Mouse (Mus musculus) frontal cortex, postnatal 10 days (tissue): ENCODE measurements around the gene Gm4312.
"Not testable (repeated sequence)": the region's sequence is repeated elsewhere in the genome, so short reads cannot be mapped to it uniquely, and the experiment has no call there.

Experiments
- DNase-seq, 2 experiments: peaks; one replicate each; pipeline ENCODE4 v3.0.0; 2022; ENCODE audit warnings: low spot score in 2 of 2, mixed read lengths in 1 of 2

Gene Gm4312

DNA sequence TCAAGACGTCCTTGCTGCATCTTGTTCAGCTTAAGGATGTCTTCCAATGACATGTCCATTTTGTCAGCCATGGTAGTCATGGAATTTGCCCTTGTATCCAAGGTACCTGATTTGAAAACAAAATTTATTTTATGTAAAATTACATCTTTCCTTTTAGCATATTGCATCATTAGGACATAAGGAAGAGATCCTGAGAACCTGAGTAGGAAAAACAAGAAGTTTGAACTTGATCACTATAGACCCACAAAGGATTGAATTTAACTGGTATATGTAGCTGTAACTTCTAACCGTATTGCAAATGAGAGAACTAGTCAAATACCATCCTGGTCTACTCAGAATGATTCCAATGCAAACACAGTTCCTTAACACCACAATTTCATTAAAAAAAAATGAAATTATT, at the start of gene Gm4312:
Gene Gm4312 (minus strand): TSS at position 101 of the 400 bp plus-strand sequence.
- not testable (repeated sequence) for DNase-seq

DNA sequence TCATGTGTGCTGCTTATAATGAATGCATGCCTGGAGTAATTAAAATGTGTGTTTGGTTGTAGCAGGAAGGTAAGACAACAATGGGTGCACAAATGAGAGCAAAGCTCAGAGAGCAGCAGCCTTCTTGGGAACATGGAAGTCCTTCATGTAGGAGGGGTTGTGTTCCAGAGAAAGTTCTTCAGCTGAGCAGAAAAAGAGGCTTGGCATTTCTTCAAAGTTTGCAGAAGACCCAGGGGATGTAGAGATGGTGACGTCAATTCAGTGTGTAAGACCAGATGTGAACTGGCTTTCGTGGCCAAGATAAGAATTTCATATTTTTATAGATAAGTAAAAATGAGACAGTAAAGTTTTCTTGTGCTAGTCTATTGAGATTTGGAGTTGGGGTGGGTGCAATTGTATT, 45.2 kb upstream of the Gm4312 start:
- DNase-seq = no peak

DNA sequence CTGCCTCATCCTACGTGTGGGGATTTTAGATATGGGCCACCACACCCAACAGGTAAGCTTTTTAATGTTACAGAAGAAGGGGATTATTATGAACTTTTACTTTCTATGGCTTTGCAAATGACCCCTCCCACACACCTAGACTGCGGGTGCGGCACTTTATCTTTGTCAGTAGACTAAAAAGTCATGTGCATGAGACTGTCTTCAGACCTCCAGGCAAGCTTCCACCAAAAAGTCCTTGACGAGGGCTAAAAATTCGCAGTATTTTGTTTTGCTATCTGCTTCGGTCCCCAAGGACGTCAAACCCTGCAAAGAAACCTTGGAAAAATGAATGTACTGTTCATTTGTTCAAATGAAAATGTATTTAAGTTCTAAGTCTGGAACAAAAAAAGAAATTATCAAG, 33.2 kb upstream of the Gm4312 start:
- no peak for DNase-seq

DNA sequence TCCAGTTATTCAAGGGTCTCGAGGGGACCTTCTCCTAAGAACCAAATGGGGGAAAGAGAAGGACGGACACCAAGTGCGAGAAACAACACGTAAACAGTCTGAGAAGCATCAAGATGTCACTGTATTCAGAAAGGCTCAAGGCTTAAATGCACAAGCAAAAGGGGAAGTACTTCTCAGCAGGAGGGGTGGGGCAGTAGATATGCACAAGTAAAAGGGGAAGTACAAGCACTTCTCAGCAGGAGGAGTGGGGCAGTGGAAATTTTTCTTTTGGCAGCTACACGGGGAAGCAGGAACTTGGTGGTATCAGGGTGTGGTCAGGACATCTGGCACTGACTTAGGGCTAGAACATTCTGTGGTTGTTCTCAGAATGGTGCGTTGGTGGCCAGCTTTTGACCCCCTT, 19.9 kb upstream of the Gm4312 start:
- DNase-seq = not testable (repeated sequence)

DNA sequence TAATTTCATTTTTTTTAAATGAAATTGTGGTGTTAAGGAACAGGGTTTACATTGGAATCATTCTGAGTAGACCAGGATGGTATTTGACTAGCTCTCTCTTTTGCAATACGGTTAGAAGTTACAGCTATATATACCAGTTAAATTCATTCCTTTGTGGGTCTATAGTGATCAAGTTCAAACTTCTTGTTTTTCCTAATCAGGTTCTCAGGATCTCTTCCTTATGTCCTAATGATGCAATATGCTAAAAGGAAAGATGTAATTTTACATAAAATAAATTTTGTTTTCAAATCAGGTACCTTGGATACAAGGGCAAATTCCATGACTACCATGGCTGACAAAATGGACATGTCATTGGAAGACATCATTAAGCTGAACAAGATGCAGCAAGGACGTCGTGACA, 21.3 kb downstream of the Gm4312 start, which contains the start of gene Gm4307:
Gene Gm4307 (plus strand): TSS at position 301 of the 400 bp plus-strand sequence.
- not testable (repeated sequence) for DNase-seq

DNA sequence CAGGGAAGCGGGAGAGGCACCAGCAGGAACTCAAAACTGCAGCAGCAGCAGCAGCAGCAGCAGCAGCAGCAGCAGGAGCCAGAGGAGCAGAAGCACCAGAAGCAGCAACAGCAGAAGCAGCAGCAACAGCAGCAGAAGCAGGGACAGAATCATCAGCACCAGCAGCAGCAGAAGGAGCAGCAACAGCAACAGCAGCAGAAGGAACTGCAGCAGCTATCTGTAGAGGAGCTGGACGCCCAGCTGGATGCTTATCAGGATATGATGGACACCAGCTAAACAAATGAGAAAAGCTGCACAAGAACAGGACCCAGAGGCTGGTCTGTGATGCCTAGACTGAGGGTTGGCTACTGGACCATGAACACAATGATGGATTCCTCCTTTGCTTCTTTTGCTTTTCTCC, 25.5 kb downstream of the Gm4312 start:
- DNase-seq = peak in 1 of 2 experiments; percentile 8

DNA sequence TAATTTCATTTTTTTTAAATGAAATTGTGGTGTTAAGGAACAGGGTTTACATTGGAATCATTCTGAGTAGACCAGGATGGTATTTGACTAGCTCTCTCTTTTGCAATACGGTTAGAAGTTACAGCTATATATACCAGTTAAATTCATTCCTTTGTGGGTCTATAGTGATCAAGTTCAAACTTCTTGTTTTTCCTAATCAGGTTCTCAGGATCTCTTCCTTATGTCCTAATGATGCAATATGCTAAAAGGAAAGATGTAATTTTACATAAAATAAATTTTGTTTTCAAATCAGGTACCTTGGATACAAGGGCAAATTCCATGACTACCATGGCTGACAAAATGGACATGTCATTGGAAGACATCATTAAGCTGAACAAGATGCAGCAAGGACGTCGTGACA, 31.6 kb downstream of the Gm4312 start, which contains the start of gene Gm4305:
Gene Gm4305 (plus strand): TSS at position 301 of the 400 bp plus-strand sequence.
- DNase-seq = not testable (repeated sequence)

DNA sequence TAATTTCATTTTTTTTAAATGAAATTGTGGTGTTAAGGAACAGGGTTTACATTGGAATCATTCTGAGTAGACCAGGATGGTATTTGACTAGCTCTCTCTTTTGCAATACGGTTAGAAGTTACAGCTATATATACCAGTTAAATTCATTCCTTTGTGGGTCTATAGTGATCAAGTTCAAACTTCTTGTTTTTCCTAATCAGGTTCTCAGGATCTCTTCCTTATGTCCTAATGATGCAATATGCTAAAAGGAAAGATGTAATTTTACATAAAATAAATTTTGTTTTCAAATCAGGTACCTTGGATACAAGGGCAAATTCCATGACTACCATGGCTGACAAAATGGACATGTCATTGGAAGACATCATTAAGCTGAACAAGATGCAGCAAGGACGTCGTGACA, 36.7 kb downstream of the Gm4312 start, which contains the start of gene Gm4303:
Gene Gm4303 (plus strand): TSS at position 301 of the 400 bp plus-strand sequence.
- not testable (repeated sequence) for DNase-seq

DNA sequence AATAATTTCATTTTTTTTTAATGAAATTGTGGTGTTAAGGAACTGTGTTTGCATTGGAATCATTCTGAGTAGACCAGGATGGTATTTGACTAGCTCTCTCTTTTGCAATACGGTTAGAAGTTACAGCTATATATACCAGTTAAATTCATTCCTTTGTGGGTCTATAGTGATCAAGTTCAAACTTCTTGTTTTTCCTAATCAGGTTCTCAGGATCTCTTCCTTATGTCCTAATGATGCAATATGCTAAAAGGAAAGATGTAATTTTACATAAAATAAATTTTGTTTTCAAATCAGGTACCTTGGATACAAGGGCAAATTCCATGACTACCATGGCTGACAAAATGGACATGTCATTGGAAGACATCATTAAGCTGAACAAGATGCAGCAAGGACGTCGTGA, 41.8 kb downstream of the Gm4312 start, which contains the start of gene Gm4302:
Gene Gm4302 (plus strand): TSS at position 301 of the 400 bp plus-strand sequence.
- not testable (repeated sequence) for DNase-seq

DNA sequence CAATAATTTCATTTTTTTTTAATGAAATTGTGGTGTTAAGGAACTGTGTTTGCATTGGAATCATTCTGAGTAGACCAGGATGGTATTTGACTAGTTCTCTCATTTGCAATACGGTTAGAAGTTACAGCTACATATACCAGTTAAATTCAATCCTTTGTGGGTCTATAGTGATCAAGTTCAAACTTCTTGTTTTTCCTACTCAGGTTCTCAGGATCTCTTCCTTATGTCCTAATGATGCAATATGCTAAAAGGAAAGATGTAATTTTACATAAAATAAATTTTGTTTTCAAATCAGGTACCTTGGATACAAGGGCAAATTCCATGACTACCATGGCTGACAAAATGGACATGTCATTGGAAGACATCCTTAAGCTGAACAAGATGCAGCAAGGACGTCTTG, 47.0 kb downstream of the Gm4312 start, which contains the start of gene Gm4301:
Gene Gm4301 (plus strand): TSS at position 301 of the 400 bp plus-strand sequence.
- DNase-seq = not testable (repeated sequence)
